Mouse (Mus musculus): ENCODE measurements around the gene Zfp839.

DNA sequence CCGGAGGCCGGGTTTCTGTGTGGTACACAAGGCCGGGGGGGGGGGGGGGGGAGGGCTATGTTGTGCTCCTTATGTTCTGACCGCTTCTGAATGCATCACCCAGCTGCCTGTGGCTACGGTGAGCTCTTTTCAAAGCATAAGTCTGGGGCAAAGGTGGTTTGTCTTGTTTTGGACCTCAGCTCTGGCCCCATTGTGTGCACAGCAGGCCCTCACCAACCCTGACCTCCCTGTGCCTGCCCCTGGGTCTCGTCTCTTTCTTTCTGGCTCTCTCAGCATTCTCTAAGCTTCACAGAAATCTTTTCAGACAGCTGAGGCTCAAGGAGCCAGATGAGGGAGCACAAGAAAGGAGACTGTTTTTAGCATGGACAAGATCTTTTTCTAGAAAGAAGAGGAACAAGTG lies 15.5 kb downstream of the Zfp839 start:
- TF ChIP-seq POLR2A (IDR thresholded peaks at IDR 0.05; ENCODE audit: borderline replicate concordance, insufficient read depth, low read length): no peak
- no peak for TF ChIP-seq CTCF (IDR thresholded peaks at IDR 0.05; ENCODE audit: borderline replicate concordance, insufficient read depth, low read depth, low read length)
